Mouse (Mus musculus): ENCODE measurements at regions not wholly inside any gene's neighbourhood (a gene's known extent, or its start where the extent isn't known, plus 50 kb on each side); places are given as distances from the start of the nearest gene placed in this dataset.

- no peak overlapping the region for H3K27ac ChIP-seq (ENCODE audit: low read length)
- H3K36me3 ChIP-seq (ENCODE audit: control insufficient read depth, insufficient read depth, low read length), result no peaks in the 10 kb centered on the region
- H3K9me3 ChIP-seq (ENCODE audit: control insufficient read depth, low read length), result no peaks in the 10 kb centered on the region
- no peak for ATAC-seq (ENCODE audit: low read depth)
- no peak overlapping the region for H3K4me3 ChIP-seq (ENCODE audit: low read length)
- H3K4me2 ChIP-seq (ENCODE audit: low read depth, low read length), result no peak overlapping the region
- 84% methylated on average over 4 of the region's 4 CpGs for WGBS
- no peaks in the 10 kb centered on the region for H3K27me3 ChIP-seq (ENCODE audit: control insufficient read depth, insufficient read depth, low read depth, low read length)
- no peaks in the 10 kb centered on the region for H3K4me1 ChIP-seq (replicated peaks; ENCODE audit: control insufficient read depth, insufficient read depth, low read length)
- H3K9ac ChIP-seq (ENCODE audit: low read length), result no peak overlapping the region
Observed at GRCm38 (mm10) chr4:30983611-30984010, 980.3 kb upstream of the Map3k7 start.

GRCm38 (mm10) chr4:31012006-31012405, 951.9 kb upstream of the Map3k7 start:
- Histone ChIP-seq H3K27me3 (ENCODE audit: control insufficient read depth, insufficient read depth, low read depth, low read length) (no peaks in the 10 kb centered on the region), H3K4me2 (ENCODE audit: low read depth, low read length) (no peak overlapping the region), H3K4me3 (ENCODE audit: low read length) (no peak overlapping the region), H3K27ac (ENCODE audit: low read length) (no peak overlapping the region), H3K9ac (ENCODE audit: low read length) (no peak overlapping the region), H3K9me3 (ENCODE audit: control insufficient read depth, low read length) (no peaks in the 10 kb centered on the region), H3K36me3 (ENCODE audit: control insufficient read depth, insufficient read depth, low read length) (no peaks in the 10 kb centered on the region), H3K4me1 (replicated peaks; ENCODE audit: control insufficient read depth, insufficient read depth, low read length) (no peaks in the 10 kb centered on the region)
- no peak for ATAC-seq (ENCODE audit: low read depth)

DNA sequence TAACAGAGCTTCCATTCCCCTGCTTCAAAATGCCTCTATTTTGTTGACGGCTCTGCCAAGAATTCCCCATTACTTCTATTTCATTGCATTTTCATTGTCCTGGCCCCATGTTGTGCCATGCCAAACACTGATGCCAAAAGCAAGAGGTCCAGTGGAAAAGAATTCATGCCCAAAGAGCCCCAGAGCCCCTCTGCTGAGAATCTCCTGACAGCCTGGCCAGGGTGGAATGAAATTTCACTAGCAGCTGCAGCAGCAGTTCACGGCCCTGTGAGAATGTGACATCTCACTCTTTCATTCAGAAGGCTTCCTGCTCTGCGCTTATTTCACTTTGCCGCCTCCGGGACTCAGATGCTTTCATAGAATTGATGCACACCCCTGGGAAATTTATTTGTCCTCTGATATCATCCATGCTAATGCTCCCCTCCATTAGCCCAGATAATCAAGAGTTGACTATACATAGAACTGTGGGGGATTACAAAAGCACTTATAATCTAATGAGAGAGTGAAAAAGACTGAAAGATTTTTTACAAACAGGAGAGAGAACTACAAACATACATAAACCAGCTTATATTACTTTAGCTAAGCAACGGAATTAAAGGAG, 911.7 kb upstream of the Map3k7 start:
- Histone ChIP-seq H3K9me3 (ENCODE audit: control insufficient read depth, low read length) (no peaks in the 10 kb centered on the region), H3K27ac (ENCODE audit: low read length) (no peak overlapping the region), H3K4me3 (ENCODE audit: low read length) (no peak overlapping the region), H3K27me3 (ENCODE audit: control insufficient read depth, insufficient read depth, low read depth, low read length) (no peaks in the 10 kb centered on the region), H3K4me2 (ENCODE audit: low read depth, low read length) (no peak overlapping the region), H3K4me1 (replicated peaks; ENCODE audit: control insufficient read depth, insufficient read depth, low read length) (no peaks in the 10 kb centered on the region), H3K9ac (ENCODE audit: low read length) (no peak overlapping the region), H3K36me3 (ENCODE audit: control insufficient read depth, insufficient read depth, low read length) (no peaks in the 10 kb centered on the region)
- no peak for ATAC-seq (ENCODE audit: low read depth)
- 65% methylated on average over 6 of the region's 6 CpGs for WGBS

- WGBS, result 84% methylated on average over 3 of the region's 3 CpGs
- Histone ChIP-seq H3K27me3 (ENCODE audit: control insufficient read depth, insufficient read depth, low read depth, low read length) (no peaks in the 10 kb centered on the region), H3K36me3 (ENCODE audit: control insufficient read depth, insufficient read depth, low read length) (no peaks in the 10 kb centered on the region)
Observed at GRCm38 (mm10) chr4:31076236-31076635, 887.7 kb upstream of the Map3k7 start.

DNA sequence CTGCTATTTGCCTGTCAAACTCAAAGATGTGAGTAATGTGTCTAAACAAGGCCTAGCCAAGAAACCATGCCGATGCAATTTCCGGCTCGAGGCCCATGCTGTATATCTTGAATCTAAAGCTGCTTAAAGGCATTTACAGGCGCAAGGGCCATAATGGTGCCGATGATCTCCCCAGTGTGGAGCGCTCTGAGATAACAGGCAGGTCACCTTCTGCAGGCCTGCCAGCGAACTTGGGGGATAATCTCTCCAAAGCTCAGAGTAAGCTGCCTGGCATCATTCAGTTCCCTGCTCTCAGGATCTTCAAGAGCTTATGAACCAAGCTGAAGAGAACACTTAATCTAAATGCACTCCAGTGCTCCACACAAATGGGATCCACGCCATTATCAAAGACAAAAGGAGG, 842.3 kb upstream of the Map3k7 start:
- no peak overlapping the region for H3K4me3 ChIP-seq (ENCODE audit: low read length)
- H3K9me3 ChIP-seq (ENCODE audit: control insufficient read depth, low read length), result no peaks in the 10 kb centered on the region
- no peak overlapping the region for H3K27ac ChIP-seq (ENCODE audit: low read length)
- no peaks in the 10 kb centered on the region for H3K36me3 ChIP-seq (ENCODE audit: control insufficient read depth, insufficient read depth, low read length)
- no peaks in the 10 kb centered on the region for H3K27me3 ChIP-seq (ENCODE audit: control insufficient read depth, insufficient read depth, low read depth, low read length)
- H3K4me2 ChIP-seq (ENCODE audit: low read depth, low read length), result no peak overlapping the region
- 76% methylated on average over 8 of the region's 8 CpGs for WGBS
- no peaks in the 10 kb centered on the region for H3K4me1 ChIP-seq (replicated peaks; ENCODE audit: control insufficient read depth, insufficient read depth, low read length)
- no peak for ATAC-seq (ENCODE audit: low read depth)
- H3K9ac ChIP-seq (ENCODE audit: low read length), result no peak overlapping the region

More at GRCm38 (mm10) chr4:31076236-31076635, 887.7 kb upstream of the Map3k7 start:
- Histone ChIP-seq H3K4me2 (ENCODE audit: low read depth, low read length) (no peak overlapping the region), H3K9ac (ENCODE audit: low read length) (no peak overlapping the region), H3K9me3 (ENCODE audit: control insufficient read depth, low read length) (no peaks in the 10 kb centered on the region), H3K4me1 (replicated peaks; ENCODE audit: control insufficient read depth, insufficient read depth, low read length) (no peaks in the 10 kb centered on the region), H3K4me3 (ENCODE audit: low read length) (no peak overlapping the region), H3K27ac (ENCODE audit: low read length) (no peak overlapping the region)
- no peak for ATAC-seq (ENCODE audit: low read depth)

- WGBS, result 71% methylated on average over 1 of the region's 1 CpGs
- ATAC-seq (ENCODE audit: low read depth), result no peak
- Histone ChIP-seq H3K27me3 (ENCODE audit: control insufficient read depth, insufficient read depth, low read depth, low read length) (no peaks in the 10 kb centered on the region), H3K4me3 (ENCODE audit: low read length) (no peak overlapping the region), H3K4me1 (replicated peaks; ENCODE audit: control insufficient read depth, insufficient read depth, low read length) (no peaks in the 10 kb centered on the region), H3K9ac (ENCODE audit: low read length) (no peak overlapping the region), H3K4me2 (ENCODE audit: low read depth, low read length) (no peak overlapping the region), H3K27ac (ENCODE audit: low read length) (no peak overlapping the region), H3K9me3 (ENCODE audit: control insufficient read depth, low read length) (no peaks in the 10 kb centered on the region), H3K36me3 (ENCODE audit: control insufficient read depth, insufficient read depth, low read length) (no peaks in the 10 kb centered on the region)
Observed at GRCm38 (mm10) chr4:31143166-31143565, 820.7 kb upstream of the Map3k7 start.

DNA sequence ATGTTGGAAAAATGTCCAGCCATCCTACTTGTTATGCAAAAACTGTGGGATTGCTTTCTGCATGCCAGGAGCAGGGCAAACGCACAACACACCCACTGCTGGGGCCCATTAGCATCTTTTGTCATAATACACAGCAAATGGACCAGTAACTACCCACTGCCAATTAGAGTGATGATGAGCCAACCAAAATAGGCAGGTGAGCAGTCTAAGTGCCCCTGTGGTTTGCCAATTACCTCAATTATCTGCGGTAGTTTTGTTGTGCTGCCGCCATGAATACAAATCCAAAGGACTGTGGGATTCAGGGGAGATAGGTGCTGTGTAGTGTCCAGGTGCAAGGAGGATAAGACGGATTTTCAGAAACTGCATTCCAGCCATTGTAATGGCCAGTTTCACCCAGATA, 796.5 kb upstream of the Map3k7 start:
- Histone ChIP-seq H3K4me3 (ENCODE audit: low read length) (no peak overlapping the region), H3K4me2 (ENCODE audit: low read depth, low read length) (no peak overlapping the region), H3K36me3 (ENCODE audit: control insufficient read depth, insufficient read depth, low read length) (no peaks in the 10 kb centered on the region), H3K4me1 (replicated peaks; ENCODE audit: control insufficient read depth, insufficient read depth, low read length) (no peaks in the 10 kb centered on the region), H3K27ac (ENCODE audit: low read length) (no peak overlapping the region), H3K27me3 (ENCODE audit: control insufficient read depth, insufficient read depth, low read depth, low read length) (no peaks in the 10 kb centered on the region), H3K9ac (ENCODE audit: low read length) (no peak overlapping the region), H3K9me3 (ENCODE audit: control insufficient read depth, low read length) (no peaks in the 10 kb centered on the region)
- ATAC-seq (ENCODE audit: low read depth), result no peak
- WGBS, result 76% methylated on average over 4 of the region's 4 CpGs

DNA sequence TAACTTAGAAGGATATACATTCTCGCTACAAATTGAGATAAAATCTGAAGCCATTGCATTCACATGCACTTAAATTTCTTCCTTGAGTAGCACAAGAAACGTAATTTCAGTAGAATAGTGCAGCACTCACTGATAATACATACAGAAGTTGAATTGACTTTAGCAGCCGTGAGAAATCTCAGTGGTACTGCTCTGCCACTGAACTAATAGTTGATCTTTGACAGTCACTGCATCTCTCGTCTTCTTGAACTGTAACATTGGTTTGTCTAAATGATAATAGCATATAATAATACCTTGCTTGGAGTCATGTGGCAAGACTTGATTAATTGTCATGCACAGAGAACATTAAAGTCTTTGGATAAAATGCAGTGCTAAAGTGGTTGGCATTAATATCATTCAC, 795.5 kb upstream of the Map3k7 start:
- Histone ChIP-seq H3K27ac (ENCODE audit: low read length) (no peak overlapping the region), H3K4me3 (ENCODE audit: low read length) (no peak overlapping the region), H3K9ac (ENCODE audit: low read length) (no peak overlapping the region), H3K4me1 (replicated peaks; ENCODE audit: control insufficient read depth, insufficient read depth, low read length) (no peaks in the 10 kb centered on the region), H3K36me3 (ENCODE audit: control insufficient read depth, insufficient read depth, low read length) (no peaks in the 10 kb centered on the region), H3K4me2 (ENCODE audit: low read depth, low read length) (no peak overlapping the region), H3K27me3 (ENCODE audit: control insufficient read depth, insufficient read depth, low read depth, low read length) (no peaks in the 10 kb centered on the region), H3K9me3 (ENCODE audit: control insufficient read depth, low read length) (no peaks in the 10 kb centered on the region)
- ATAC-seq (ENCODE audit: low read depth), result no peak
- 76% methylated on average over 4 of the region's 4 CpGs for WGBS

- WGBS, result 43% methylated on average over 3 of the region's 3 CpGs
- no peaks in the 10 kb centered on the region for H3K27me3 ChIP-seq (ENCODE audit: control insufficient read depth, insufficient read depth, low read depth, low read length)
- H3K4me1 ChIP-seq (replicated peaks; ENCODE audit: control insufficient read depth, insufficient read depth, low read length), result no peaks in the 10 kb centered on the region
- H3K36me3 ChIP-seq (ENCODE audit: control insufficient read depth, insufficient read depth, low read length), result no peaks in the 10 kb centered on the region
- H3K27ac ChIP-seq (ENCODE audit: low read length), result no peak overlapping the region
- no peaks in the 10 kb centered on the region for H3K9me3 ChIP-seq (ENCODE audit: control insufficient read depth, low read length)
- H3K4me2 ChIP-seq (ENCODE audit: low read depth, low read length), result no peak overlapping the region
- H3K9ac ChIP-seq (ENCODE audit: low read length), result no peak overlapping the region
- ATAC-seq (ENCODE audit: low read depth), result no peak
- H3K4me3 ChIP-seq (ENCODE audit: low read length), result no peak overlapping the region
Observed at GRCm38 (mm10) chr4:31171190-31171589, 792.7 kb upstream of the Map3k7 start.

DNA sequence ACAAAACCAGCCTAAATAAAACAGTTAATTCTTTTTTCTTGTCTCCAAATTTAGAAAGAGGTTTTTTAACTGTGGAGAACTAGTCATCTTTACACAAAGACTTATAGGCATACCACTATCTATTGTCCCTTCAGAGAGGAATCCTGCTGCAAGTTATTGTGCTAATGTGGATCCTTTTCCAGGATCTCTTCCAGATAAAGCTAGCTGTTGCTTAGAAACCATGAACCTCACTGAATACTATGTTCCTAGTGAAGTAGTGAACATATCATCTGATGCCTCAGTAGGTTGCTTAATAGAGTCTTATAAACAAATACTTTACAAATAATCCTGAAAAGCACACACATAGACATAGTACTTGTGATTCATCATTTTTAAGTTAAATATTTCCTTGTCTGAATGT, 766.0 kb upstream of the Map3k7 start:
- Histone ChIP-seq H3K9ac (ENCODE audit: low read length) (no peak overlapping the region), H3K4me3 (ENCODE audit: low read length) (no peak overlapping the region), H3K4me1 (replicated peaks; ENCODE audit: control insufficient read depth, insufficient read depth, low read length) (no peaks in the 10 kb centered on the region), H3K9me3 (ENCODE audit: control insufficient read depth, low read length) (no peaks in the 10 kb centered on the region), H3K4me2 (ENCODE audit: low read depth, low read length) (no peak overlapping the region), H3K27ac (ENCODE audit: low read length) (no peak overlapping the region), H3K36me3 (ENCODE audit: control insufficient read depth, insufficient read depth, low read length) (no peaks in the 10 kb centered on the region), H3K27me3 (ENCODE audit: control insufficient read depth, insufficient read depth, low read depth, low read length) (no peaks in the 10 kb centered on the region)
- no peak for ATAC-seq (ENCODE audit: low read depth)
